Mouse (Mus musculus) testis, adult 2 months (tissue): ENCODE measurements around the gene Tsga10ip.

Experiments
- CTCF ChIP-seq: fragments of 200-500 bp; IDR thresholded peaks from 2 replicates; pipeline ENCODE4 v1.5.1; 2012; ENCODE audit warnings: low read depth, mild to moderate bottlenecking, inconsistent platforms, low read length, moderate library complexity; ENCODE audit not compliant: control insufficient read depth, insufficient read depth, insufficient replicate concordance
- POLR2A ChIP-seq: fragments of 200-500 bp; IDR thresholded peaks from 2 replicates; pipeline ENCODE4 v1.6.1; 2012; ENCODE audit warnings: low read depth, mild to moderate bottlenecking, inconsistent platforms, low read length, moderate library complexity; ENCODE audit not compliant: control insufficient read depth

DNA sequence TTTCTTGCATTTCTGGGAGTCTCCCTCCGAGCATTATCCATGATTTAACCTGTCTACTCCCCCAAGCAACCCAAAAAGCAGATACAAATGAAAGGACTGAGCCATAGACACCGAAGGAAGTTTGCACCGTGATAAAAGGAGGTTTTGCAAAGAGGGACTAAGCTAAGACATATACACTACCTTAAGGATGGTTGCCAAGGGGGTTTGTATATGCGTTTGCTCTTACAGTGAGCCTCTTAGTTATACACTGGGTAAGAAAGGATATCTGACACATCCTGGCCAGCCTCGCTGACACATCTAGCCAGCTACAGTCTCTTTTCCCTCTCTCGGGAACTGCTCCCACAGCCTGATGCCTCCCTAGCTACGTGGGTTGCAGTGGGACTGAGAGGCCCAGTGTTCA is 31.6 kb upstream of the Tsga10ip start:
- no peak for TF ChIP-seq CTCF
- no peak for TF ChIP-seq POLR2A
